Mouse (Mus musculus) limb, embryonic 12.5 days (tissue): ENCODE data around the gene Pced1b. TPM values are rescaled to one million over a fixed set of nuclear protein-coding genes. Genes with fewer than 3 reads are reported as not detected.

ENCODE experiments used
- ATAC-seq: fragments of 200-750 bp; cut with Nextera tagmentation; 2 replicates; pipeline ENCODE4 v1.8.0; 2017; ENCODE audit warnings: low read depth, moderate TSS enrichment; ENCODE audit not compliant: insufficient number of reproducible peaks, insufficient read depth, low FRiP score, low TSS enrichment
- H3K27ac ChIP-seq: fragments of 300-500 bp; sonication (generic); 2 replicates; pipeline ENCODE4 v1.5.1; 2016; ENCODE audit warnings: mild to moderate bottlenecking, moderate library complexity
- H3K27me3 ChIP-seq: fragments of 300-500 bp; sonication (generic); 2 replicates; pipeline ENCODE4 v1.6.1; 2016; ENCODE audit warnings: mild to moderate bottlenecking, moderate library complexity
- H3K36me3 ChIP-seq: fragments of 300-500 bp; sonication (generic); 2 replicates; pipeline ENCODE4 v1.6.1; 2016; ENCODE audit warnings: mild to moderate bottlenecking, moderate library complexity
- H3K4me1 ChIP-seq: fragments of 300-500 bp; sonication (generic); replicated peaks from 2 replicates; pipeline ENCODE4 v1.6.1; 2016
- H3K4me2 ChIP-seq: fragments of 300-500 bp; sonication (generic); 2 replicates; pipeline ENCODE4 v1.6.1; 2016; ENCODE audit warnings: mild to moderate bottlenecking, moderate library complexity
- H3K4me3 ChIP-seq: fragments of 300-500 bp; sonication (generic); replicated peaks from 2 replicates; pipeline ENCODE4 v1.5.1; 2016; ENCODE audit warnings: mild to moderate bottlenecking
- H3K9ac ChIP-seq: fragments of 300-500 bp; sonication (generic); replicated peaks from 2 replicates; pipeline ENCODE4 v1.6.1; 2016; ENCODE audit warnings: mild to moderate bottlenecking, moderate library complexity
- H3K9me3 ChIP-seq: fragments of 300-500 bp; sonication (generic); 2 replicates; pipeline ENCODE4 v1.6.1; 2016; ENCODE audit warnings: mild to moderate bottlenecking, moderate library complexity
- WGBS: fragments of 180-500 bp; shearing (Covaris S2); methylation state at CpG from one replicate; pipeline ENCODE4 v1.1.7; 2016; 5-methylcytosine and 5-hydroxymethylcytosine counted together
- polyA plus RNA-seq: library from polyadenylated mRNA; unstranded; fragments of >200 nt; fragmentation: Nextera tagmentation; extraction: Ambion mirVana; gene quantifications from 2 replicates; pipeline ENCODE4 v1.2.1, GENCODE M21; 2016

Gene Pced1b
- polyA plus RNA-seq, 1 experiment from 2014 or later, result 2.5 TPM

DNA sequence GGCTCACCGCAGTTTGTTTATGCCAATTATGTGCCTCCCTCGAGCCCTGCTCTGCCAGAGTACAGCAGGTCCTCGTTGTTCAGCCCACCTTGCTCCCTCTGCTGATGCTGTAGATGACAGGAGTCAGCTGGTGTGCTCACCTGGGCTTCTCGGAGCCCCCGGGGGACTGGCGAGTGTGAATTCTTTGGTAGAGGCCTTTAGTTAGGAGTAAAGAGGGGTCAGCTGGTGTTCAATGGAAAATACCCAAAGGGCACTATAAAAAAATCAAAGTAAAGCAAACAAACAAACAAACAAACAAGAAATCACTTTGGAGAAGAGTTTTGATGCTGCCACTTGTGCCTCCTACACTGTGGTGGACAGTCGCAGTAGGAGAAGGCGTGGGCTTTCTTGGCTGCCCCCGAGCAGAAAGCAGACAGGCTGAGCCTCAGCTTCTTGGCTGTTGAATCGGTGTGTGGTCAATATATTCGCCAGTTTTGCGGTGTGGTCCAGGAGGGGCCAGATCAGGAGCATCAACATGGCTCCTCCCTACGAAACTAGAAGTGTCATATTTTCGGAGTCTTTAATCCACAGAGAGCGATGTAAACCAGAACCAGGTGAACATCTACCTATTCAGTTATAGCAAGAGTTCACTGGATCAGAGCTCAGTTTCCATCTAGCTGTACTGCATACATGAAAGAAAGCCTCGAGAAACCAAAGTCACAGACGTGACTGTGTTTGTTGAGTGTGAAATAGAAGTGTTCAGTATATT, 11.8 kb downstream of the Pced1b start:
- no peak overlapping the region for H3K9ac ChIP-seq
- no peak overlapping the region for H3K4me2 ChIP-seq
- no peak for ATAC-seq
- no peaks in the 10 kb centered on the region for H3K9me3 ChIP-seq
- 76% methylated on average over 17 of the region's 17 CpGs for WGBS
- no peak overlapping the region for H3K27ac ChIP-seq
- H3K4me3 ChIP-seq, result no peak overlapping the region
- H3K27me3 ChIP-seq, result no peaks in the 10 kb centered on the region
- peaks cover 11% of the 10 kb centered on the region for H3K4me1 ChIP-seq
- no peaks in the 10 kb centered on the region for H3K36me3 ChIP-seq

DNA sequence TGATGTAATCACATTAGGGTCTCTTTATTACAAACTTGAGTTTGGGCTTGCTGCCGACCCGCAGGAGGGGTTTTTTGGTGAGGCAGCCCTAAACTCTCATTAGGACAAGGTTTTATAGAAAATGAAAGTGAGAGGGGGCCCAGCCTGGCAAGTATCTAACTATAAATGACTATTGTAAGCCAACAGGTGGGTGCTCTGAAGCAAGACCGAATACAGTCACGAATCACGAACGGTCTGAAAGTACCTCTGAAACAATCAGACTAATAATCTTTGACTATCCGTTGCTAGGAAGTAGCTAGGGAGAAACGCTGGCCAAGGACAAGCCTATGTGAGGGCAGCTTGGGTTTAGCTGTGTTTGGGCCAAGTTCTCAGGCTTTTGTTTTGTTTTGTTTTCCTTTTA, 12.4 kb downstream of the Pced1b start:
- Histone ChIP-seq H3K9me3 (no peaks in the 10 kb centered on the region), H3K9ac (no peak overlapping the region), H3K4me1 (peaks cover 11% of the 10 kb centered on the region), H3K4me2 (no peak overlapping the region), H3K27ac (no peak overlapping the region), H3K36me3 (no peaks in the 10 kb centered on the region), H3K27me3 (no peaks in the 10 kb centered on the region), H3K4me3 (no peak overlapping the region)
- 83% methylated on average over 8 of the region's 8 CpGs for WGBS
- ATAC-seq, result no peak

DNA sequence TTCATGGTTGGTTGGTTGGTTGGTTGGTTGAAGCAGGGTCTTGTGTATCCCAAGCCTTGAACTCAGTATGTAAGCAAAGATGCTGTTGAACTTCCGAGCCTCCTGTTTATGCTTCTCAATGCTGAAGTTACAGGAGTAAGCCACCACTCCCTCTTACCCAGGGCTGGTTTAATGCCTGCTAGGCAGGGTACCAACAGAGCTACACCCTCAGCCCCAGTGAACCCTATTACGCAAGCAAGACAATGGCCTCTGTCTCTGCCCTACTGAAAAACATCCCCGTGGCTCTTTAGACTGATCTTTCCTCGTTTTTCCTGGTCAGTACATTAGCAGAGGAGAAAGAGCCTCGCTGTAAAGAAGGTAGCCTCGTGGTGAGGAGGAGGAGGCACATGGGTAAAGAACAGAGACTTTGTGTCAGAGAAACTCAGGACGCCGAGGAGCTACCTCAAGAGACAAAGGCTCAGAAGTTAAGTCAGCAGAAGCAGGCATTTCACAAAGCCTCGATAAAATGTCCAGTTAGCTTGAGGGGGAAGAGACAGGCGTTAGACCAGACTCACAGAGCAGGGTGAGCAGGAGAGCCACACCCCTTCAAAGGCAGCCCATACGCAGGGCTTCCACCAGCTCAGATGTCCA, 13.2 kb downstream of the Pced1b start:
- Histone ChIP-seq H3K4me3 (no peak overlapping the region), H3K9ac (no peak overlapping the region), H3K4me1 (peaks cover 11% of the 10 kb centered on the region), H3K9me3 (no peaks in the 10 kb centered on the region), H3K4me2 (no peak overlapping the region), H3K27ac (no peak overlapping the region), H3K36me3 (no peaks in the 10 kb centered on the region), H3K27me3 (no peaks in the 10 kb centered on the region)
- 82% methylated on average over 11 of the region's 11 CpGs for WGBS
- no peak for ATAC-seq

DNA sequence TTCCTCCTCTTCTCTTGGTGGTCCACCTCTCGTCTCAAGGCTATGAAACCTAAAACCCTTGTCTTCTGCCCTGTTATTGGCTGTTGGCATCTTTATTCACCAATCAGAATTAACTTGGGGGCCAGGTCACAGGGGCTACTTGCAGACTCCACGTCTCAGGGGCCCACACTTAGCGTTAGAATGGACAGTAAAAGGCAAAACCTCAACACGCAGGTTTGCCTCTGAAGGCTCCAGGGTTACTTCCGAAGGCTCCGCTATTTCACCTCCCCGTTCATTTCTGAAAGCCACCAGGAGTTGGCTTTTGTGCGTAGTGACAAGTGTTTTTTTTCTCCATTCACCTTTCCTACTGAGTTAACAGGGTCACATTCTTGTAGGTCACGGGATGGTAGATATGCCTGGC, 15.3 kb downstream of the Pced1b start:
- no peak overlapping the region for H3K9ac ChIP-seq
- no peak overlapping the region for H3K27ac ChIP-seq
- no peak overlapping the region for H3K4me2 ChIP-seq
- whole genome bisulfite sequencing, result 67% methylated on average over 9 of the region's 9 CpGs
- H3K9me3 ChIP-seq, result no peaks in the 10 kb centered on the region
- H3K4me3 ChIP-seq, result no peak overlapping the region
- H3K27me3 ChIP-seq, result no peaks in the 10 kb centered on the region
- ATAC-seq, result no peak
- peaks cover 8% of the 10 kb centered on the region for H3K4me1 ChIP-seq
- H3K36me3 ChIP-seq, result no peaks in the 10 kb centered on the region

DNA sequence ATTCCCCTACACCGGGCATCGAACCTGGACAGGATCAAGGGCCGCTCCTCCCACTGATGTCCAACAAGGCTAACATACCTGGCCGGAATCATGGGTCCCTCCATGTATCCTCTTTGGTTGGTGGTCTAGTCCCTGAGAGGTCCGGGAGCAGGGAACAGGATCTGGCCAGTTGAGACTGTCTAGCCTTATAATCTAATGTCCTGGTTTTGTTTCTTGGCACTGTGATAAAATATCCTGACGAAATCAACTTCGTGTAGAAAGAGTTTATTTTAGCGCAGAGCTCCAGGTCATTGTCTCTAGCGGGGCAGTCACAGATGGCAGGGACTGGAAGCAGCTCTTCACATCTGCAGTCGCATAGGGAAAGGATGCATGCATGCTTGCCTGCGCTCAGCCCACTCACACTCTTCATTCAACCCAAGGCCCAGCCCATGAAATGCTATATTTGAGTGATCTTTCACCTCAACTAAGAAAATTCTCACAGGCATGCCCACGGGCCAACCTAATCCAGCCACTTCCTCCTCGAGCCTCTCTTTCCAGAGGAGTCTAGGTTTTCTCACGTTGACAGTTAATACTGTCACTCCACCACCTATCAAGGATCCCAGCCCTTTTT, 19.4 kb downstream of the Pced1b start:
- H3K27ac ChIP-seq, result no peak overlapping the region
- H3K9me3 ChIP-seq, result no peaks in the 10 kb centered on the region
- no peak overlapping the region for H3K4me3 ChIP-seq
- WGBS, result 78% methylated on average over 14 of the region's 14 CpGs
- H3K36me3 ChIP-seq, result no peaks in the 10 kb centered on the region
- H3K4me1 ChIP-seq, result no peaks in the 10 kb centered on the region
- H3K4me2 ChIP-seq, result no peak overlapping the region
- H3K27me3 ChIP-seq, result no peaks in the 10 kb centered on the region
- H3K9ac ChIP-seq, result no peak overlapping the region
- ATAC-seq, result no peak

DNA sequence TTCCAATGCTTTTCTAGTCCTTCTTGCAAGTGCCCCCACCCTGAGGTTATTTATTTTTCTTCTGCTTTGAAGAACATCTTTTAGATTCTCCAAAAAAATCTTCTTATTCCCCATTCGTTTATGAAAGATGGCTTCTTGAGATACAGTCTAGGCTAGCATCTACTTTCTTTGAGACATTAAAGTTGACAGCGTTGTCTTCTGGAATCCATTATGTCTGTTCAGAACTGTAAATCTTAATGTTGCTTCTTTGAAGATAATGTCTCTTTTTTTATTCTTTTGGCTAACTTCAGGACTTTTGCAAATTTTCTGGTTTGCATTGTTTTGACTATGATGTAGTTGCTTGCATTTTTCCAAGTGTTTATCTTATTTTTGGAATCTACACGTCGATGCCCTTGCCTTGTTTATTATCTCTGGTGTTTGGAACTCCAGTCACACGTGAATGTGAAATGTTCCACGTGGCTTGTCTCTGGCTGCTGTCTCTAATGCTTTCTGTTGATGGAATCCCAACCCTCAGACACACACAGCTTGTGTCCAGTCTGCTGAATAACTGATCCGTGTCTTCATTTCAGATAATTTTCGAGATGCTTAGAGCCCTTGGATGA, 20.3 kb downstream of the Pced1b start:
- no peak overlapping the region for H3K4me2 ChIP-seq
- ATAC-seq, result no peak
- H3K4me1 ChIP-seq, result peaks cover 3% of the 10 kb centered on the region
- no peak overlapping the region for H3K9ac ChIP-seq
- no peaks in the 10 kb centered on the region for H3K36me3 ChIP-seq
- H3K4me3 ChIP-seq, result no peak overlapping the region
- 68% methylated on average over 8 of the region's 8 CpGs for WGBS
- no peaks in the 10 kb centered on the region for H3K27me3 ChIP-seq
- H3K27ac ChIP-seq, result no peak overlapping the region
- no peaks in the 10 kb centered on the region for H3K9me3 ChIP-seq

DNA sequence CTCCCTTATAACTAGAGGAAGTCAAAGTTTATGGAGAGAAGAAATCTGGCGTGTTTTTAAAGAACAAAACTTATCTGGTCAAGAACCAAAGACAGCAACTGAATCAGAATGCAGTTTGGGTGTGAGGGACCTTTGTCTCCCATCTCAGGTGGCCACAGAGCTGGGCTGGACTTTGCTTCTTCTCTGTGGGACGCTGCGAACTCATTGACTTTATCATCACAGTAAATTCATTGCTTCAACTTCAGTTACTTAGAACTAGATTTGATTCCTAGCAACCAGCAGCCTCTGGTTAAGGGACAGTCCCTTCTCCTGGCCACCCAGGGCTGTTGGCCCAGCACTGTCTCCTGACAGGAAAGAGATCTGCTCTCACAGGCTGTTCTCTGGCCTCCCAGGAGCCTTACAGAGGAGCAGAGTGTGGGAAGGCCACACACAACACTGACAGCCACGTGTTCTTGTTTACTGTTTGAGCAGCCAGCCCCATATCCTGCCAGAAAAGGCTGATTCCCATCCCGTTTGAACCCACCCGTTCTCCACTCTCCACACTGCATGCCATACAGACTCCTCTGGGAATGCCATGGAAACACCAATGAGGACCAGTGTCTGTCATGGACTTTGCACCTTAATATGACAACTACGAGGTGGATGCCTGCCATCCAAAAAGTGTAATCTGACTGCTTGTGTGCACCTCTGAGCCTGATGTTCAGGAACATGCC, 25.2 kb downstream of the Pced1b start:
- no peaks in the 10 kb centered on the region for H3K36me3 ChIP-seq
- H3K27ac ChIP-seq, result no peak overlapping the region
- WGBS, result 53% methylated on average over 7 of the region's 7 CpGs
- H3K4me2 ChIP-seq, result no peak overlapping the region
- ATAC-seq, result no peak
- H3K9ac ChIP-seq, result no peak overlapping the region
- H3K4me1 ChIP-seq, result peaks cover 24% of the 10 kb centered on the region
- no peak overlapping the region for H3K4me3 ChIP-seq
- H3K27me3 ChIP-seq, result no peaks in the 10 kb centered on the region
- H3K9me3 ChIP-seq, result no peaks in the 10 kb centered on the region

DNA sequence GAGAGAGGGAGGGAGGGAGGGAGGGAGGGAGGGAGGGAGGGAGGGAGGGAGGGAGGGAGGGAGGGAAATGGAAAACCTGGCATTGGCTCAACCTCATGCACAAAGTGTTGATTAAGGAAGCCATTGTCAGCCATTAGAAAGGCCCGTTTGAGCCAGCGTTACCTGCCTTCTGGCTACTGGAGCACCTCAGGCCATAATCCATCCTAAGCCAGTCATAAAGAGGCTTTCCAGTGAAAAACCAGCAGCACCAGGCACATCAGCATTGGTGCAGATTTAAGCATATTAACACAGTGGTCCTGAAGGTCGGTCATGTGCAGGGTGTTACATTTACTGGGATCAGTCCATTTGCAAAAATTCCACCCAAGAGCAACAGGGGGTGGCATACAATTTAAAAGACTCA, 25.9 kb downstream of the Pced1b start:
- H3K9me3 ChIP-seq, result no peaks in the 10 kb centered on the region
- no peak for ATAC-seq
- no peak overlapping the region for H3K9ac ChIP-seq
- no peak overlapping the region for H3K4me3 ChIP-seq
- peaks cover 24% of the 10 kb centered on the region for H3K4me1 ChIP-seq
- WGBS, result 43% methylated on average over 3 of the region's 3 CpGs
- no peak overlapping the region for H3K27ac ChIP-seq
- H3K27me3 ChIP-seq, result no peaks in the 10 kb centered on the region
- H3K36me3 ChIP-seq, result no peaks in the 10 kb centered on the region
- H3K4me2 ChIP-seq, result no peak overlapping the region

DNA sequence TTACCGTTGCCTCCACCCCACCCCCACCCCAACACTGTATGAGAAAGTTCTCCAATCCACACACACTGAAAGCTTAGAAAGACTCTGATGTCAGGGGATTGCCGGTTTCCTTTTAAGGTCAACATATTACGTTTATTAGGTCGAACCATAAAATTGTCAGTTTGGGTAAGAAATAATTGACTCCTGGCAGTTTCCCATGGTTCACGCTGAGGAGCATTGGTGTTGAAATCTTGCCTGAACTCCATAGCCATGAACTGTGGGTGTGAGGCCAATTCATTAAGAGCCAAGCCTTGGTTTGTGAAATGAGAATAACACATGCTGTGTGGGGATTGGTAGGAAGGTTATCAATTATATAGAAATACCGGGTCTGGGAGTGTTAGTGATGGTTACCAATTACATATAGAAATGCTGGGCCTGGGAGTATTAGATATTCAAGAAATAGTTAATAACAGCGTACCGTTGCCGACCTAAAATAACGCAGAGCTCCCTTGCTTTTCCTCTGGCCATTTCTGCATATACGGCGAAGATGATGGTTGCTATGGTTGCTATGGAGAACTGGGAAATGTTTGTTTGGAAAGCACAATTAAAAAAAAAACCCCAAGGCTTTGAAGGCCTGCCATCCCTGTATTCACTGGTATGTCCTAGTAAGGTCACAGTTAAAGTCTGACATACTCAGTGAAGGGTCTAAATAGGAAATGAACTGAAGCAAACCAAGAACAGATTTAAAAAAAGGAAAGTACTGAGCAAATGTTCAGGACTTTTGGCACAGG, 28.9 kb downstream of the Pced1b start:
- Histone ChIP-seq H3K4me1 (peaks cover 34% of the 10 kb centered on the region), H3K4me2 (no peak overlapping the region), H3K27me3 (no peaks in the 10 kb centered on the region), H3K9me3 (no peaks in the 10 kb centered on the region), H3K36me3 (no peaks in the 10 kb centered on the region), H3K27ac (no peak overlapping the region), H3K4me3 (no peak overlapping the region), H3K9ac (no peak overlapping the region)
- ATAC-seq, result no peak
- 57% methylated on average over 12 of the region's 12 CpGs for WGBS

DNA sequence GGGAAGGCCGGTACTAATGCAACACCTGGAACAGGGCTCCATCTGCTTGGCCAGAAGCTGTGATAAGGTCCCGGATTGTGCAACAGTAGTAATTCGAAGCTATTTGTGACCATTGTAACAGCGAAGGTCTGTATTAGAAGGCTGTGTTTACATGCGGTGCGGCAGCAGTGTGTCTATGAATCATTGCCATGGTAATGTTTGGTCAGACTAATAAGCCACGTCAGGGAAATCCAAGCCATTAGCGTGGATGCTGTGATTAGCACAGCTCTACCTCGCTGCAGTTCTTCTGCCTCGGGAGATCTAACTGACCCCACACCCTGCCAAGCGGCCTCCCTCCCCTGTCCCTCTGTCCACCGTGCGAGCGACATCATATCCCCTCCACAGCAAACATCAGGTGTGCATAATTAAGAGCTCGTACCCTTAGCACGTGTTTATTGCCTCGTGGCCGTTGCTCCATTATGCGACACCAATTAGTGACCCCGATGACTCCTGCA, 29.8 kb downstream of the Pced1b start:
- H3K4me1 ChIP-seq, result peaks cover 36% of the 10 kb centered on the region
- peak overlapping the region; percentile 44 for H3K4me2 ChIP-seq
- no peak for ATAC-seq
- H3K36me3 ChIP-seq, result no peaks in the 10 kb centered on the region
- no peak overlapping the region for H3K9ac ChIP-seq
- no peak overlapping the region for H3K4me3 ChIP-seq
- H3K9me3 ChIP-seq, result no peaks in the 10 kb centered on the region
- 18% methylated on average over 20 of the region's 20 CpGs for WGBS
- H3K27me3 ChIP-seq, result no peaks in the 10 kb centered on the region
- H3K27ac ChIP-seq, result no peak overlapping the region
